Mouse (Mus musculus) naive thymus-derived CD4-positive, alpha-beta T cell, adult 2 months (primary cell): ENCODE measurements around the gene Pfkl.
"Not testable (repeated sequence)": the region's sequence is repeated elsewhere in the genome, so short reads cannot be mapped to it uniquely, and the experiment has no call there.

Experiments used
- DNase-seq: peaks from one replicate; pipeline ENCODE4 v3.0.0-alpha.2; 2011; ENCODE audit warnings: low read depth

The Pfkl gene

GRCm38 (mm10) chr10:78011116-78011515, 1.2 kb upstream of the Pfkl start:
- DNase-seq = not testable (repeated sequence)

DNA sequence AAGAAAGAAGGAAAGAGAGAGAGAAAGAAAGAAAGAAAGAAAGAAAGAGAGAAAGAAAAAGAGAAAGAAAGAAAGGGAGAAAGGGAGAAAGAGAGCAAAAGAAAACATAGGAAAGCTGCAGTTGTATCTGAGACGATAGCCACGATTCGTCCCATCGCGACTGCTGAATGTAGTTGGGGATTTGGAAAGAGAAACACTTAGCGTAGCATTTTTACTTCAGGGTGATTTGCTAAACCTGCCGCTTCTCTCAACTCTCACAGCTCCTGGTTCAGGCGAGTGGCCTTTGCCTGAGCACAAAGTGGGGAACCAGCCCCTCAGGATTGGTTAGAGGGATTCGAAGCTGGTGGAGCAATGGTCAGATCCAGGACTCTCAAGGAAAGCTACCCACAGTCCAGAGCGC, 452 bp upstream of the Pfkl start:
- peak; percentile 37 for DNase-seq

DNA sequence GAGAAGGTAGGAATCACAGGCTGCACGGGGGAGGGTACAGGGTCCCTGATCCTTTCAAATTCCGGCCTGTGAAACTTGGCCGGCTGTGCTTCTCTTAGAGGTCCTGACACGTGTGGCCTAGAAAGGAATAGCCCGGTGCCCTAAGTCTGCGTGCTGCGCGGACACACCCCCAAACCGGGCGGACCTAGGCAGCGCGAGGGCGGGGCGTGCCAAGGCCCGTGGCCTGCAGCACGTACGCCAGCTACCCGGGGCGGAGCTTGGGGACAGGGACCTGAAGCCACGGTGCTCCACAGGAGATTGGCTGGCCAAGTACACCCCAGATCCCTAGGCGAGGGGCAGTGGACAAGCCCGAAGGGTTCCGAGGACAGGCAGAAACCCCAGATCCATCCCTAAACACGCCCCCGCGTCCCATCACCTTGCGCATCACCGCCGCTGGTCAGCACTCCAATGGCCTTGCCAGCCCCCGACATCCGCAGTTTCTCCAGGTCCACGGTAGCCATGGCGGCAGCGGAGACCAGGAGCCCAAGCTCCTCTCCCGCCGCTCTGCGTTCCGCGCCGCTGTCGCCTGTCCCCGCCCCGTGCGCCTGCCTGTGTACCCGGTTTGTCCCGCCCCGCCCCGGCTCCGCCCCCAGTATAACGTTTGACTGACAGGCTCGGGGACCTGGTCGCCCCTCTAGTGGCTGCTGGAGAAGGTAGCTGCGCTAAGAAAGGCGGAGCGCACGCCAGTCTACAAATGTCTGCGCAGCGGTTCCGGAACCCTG, 519 bp downstream of the Pfkl start:
- peak; percentile 97 for DNase-seq

- DNase-seq = no peak
Observed at GRCm38 (mm10) chr10:78008169-78008568, 1.7 kb downstream of the Pfkl start.

- DNase-seq = no peak
Observed at GRCm38 (mm10) chr10:78007203-78007602, 2.7 kb downstream of the Pfkl start.

- no peak for DNase-seq
Observed at GRCm38 (mm10) chr10:78005791-78006438, 4.0 kb downstream of the Pfkl start.

- no peak for DNase-seq
Observed at GRCm38 (mm10) chr10:78004479-78005100, 5.3 kb downstream of the Pfkl start.

DNA sequence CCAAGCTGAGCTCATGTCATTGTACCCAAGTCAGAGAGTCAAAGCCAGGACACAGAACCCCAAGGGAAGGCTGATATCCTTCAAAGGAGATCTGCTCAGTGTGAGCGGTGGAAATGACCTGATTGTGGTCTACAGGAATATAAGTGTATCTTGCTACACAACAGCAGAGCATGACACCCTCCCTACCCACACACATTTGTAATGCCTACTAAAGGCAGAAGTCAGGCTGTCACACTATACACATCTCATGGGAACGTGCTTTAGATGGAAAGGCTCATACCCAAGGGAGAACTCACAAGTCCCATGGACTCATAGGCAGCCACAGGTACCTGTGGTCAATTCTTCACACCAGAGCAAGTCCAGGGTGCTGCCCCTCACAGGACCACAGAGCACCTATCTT, 7.6 kb downstream of the Pfkl start:
- DNase-seq = no peak

- DNase-seq = no peak
Observed at GRCm38 (mm10) chr10:78001796-78002195, 8.1 kb downstream of the Pfkl start.

DNA sequence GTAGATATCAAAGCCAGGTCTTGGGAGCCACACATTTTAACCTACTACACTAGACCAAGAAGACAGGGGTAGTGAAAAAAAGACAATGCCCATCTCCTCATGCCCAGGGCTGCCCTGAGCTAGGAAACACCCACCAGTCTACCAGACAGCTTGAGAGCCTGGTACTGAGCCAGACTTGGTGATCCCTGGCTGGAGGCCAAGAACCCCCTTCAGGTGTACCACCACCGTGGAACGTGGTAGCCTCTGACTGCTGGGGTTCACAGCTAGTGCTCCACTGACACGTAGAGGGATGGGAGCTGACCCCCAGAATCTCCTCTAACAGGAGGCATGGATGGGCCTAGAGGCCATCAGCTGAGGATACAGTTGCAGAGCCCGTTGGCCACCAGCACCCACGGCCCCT, 9.7 kb downstream of the Pfkl start:
- DNase-seq = no peak

GRCm38 (mm10) chr10:77995639-77996038, 14.2 kb downstream of the Pfkl start:
- no peak for DNase-seq

GRCm38 (mm10) chr10:77985775-77986174, 24.1 kb downstream of the Pfkl start:
- DNase-seq = no peak

DNA sequence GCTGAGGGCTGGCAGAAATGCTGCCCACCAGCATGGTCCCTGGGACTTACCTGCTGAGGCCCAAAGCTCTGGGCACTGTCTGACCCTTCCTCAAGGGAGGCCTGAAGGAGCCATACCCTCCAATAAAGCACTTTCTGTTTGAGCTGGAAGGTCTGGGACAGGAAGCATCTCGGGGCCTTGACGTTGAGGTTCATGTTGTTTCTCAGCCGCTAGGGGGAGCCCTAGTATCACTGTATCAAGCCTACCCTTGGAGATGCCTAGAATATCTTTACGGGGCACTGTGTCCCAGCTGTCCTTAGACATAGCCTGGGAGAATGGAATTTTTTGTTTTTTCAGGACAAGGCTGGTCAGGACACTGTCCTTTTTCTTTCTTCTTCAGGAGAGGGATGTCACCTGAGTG, 25.2 kb downstream of the Pfkl start:
- DNase-seq = peak; percentile 92

DNA sequence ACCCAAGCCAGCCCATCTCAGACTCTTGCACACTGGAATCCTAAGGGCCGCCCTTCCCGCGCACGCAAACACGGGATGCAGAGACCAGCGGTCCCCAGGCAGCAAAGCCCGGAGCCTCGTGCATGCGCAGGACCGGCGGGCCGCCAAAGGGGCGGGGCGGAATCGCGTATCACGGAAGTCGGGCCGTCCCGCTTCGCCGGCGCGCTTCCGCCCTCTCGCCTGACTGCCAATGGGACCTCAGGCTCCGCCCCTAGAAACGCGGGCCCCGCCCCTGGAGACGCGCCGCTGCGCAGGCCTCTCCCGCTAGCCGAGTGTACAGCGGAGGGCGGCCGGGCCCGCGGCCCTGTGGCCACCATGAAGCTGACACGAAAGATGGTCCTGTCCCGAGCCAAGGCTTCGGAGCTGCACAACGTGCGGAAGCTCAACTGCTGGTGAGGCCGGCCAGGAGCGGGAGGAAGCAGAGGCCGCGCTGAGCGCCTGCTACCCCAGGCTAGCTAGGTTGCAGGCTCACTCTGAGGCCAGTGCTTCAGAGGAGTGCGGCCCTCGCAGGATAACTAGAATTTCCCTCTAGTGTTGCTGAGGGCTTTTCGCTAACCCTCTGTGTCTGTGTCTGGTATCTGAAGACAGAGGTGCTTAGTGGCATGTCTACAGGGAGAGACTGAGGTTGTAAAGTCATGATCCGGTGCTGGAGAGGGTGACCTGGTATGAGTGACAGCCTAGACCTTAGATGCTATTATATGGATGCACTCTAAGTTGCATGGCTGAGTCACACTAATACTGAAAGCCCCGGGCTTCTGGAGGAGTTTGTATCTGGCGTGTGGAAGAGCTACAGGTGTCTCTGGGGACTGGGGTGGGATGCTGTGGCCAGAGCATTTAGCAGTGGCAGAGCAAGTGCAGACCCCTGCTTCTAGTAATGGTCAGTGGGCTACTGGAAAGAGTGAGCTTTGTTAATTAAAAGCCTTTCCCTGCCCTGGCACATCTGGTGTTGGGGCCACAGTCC, 31.2 kb downstream of the Pfkl start, which contains the start of gene 1810043G02Rik:
1810043G02Rik (plus strand) TSS at position 174 of the 1,000 bp plus-strand sequence.
- peak; percentile 99 for DNase-seq

- DNase-seq = no peak
Observed at GRCm38 (mm10) chr10:77976458-77977150, 33.3 kb downstream of the Pfkl start.

DNA sequence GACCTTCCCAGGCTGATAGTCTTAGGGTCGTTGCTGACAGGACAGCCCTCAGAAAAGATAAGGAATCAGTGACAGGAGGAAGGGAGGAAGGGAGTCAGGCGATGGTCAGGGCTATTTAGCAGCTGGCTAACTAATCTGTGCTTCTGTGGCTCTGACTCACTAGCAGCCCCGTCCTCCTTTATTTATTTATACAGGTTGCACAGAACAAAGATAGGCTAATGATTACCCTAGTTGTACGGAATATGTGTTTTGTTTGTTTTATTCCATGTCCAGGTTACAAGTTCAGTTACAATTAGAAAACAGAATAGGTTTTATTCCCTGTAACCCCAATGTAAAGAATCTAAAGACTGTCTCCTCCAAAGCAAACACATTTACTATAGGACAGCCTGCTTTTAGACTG, 34.2 kb downstream of the Pfkl start:
- DNase-seq = no peak

DNA sequence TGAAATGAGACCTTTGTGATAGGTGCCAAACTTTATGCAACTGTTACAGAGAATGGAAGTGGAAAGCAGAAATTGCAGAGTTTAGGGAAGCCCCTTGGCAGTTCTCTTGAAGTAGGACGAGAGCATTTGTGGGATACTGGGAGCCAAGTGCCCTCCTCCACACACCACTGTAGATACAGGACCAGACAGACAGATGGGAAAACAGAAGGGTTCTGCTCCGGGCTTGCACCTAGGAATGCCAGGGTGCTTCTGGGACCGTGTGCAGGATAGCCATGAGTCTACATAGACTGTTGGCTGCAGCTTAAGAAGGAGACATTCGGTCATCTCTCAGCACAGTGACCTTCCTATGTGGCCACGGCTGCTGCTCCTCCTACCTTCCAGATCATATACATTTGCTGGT, 35.1 kb downstream of the Pfkl start:
- no peak for DNase-seq

GRCm38 (mm10) chr10:77974323-77974722, 35.6 kb downstream of the Pfkl start:
- no peak for DNase-seq

DNA sequence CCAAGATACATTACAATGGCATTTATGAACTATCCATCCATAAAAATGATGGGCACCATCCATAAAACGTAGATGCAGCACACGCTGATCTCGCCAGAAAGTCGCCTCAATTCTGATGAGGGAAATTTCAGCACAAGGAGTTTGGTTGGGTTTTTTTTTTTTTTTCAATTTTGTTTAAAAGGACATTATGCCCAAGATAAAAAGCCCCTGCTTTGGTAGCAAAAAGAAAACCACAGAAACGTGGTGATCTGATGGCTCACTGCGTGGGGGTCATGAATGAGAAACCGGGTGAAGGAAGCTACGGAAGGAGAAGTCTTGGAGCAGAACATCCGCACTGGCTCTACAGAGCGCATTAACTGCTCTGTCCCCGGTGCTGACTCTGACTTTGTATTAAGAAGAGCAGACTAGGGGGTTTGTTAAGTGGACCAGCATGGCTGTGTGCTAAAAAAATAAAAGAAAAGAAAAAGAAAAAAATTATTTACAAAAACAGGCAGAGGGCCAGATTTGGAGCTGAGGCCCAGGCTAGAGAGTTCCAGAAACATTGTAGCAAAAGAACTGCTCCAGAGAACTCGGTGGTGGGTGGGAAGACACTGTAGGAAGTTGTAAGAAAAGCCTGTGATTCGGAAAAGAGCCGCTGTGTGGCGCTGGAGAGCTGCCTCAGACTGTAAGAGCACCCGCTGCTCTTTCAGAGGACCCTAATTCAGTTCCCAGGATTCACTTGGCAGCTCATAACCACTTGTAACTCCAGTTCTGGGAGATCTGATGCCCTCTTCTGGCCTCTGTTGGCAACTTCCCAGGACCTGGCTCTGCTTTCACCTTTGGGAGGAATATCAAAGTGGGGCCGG, 38.0 kb downstream of the Pfkl start:
- DNase-seq = peak; percentile 62

DNA sequence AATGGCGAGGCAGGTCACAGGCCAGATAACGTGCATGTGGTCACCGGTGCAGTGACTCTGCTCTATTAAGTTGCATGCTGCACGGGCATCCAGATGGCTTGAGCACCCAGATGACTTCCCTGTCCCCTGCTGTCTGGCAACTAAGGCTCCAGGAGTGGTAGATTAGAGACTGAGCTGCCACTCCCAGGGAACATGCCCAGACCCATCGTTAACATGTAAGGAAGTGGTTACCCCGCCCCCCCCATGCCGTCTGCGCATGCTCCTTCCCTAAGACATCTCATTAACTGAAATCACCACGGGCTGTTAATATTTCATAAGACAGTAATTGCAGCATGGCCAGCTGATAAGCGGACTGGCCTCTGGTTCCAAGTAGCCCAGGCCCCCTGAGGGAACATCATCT, 38.7 kb downstream of the Pfkl start:
- peak; percentile 45 for DNase-seq
